Mouse (Mus musculus) midbrain, embryonic 15.5 days (tissue): ENCODE measurements at regions not wholly inside any gene's neighbourhood (a gene's known extent, or its start where the extent isn't known, plus 50 kb on each side); places are given as distances from the start of the nearest gene placed in this dataset.

Source experiments
- ATAC-seq: fragments of 200-750 bp; cut with Nextera tagmentation; replicated peaks from 2 replicates; pipeline ENCODE4 v1.8.0; 2017; ENCODE audit warnings: moderate TSS enrichment
- H3K27ac ChIP-seq: fragments of 300-500 bp; sonication (generic); 2 replicates; pipeline ENCODE4 v1.5.1; 2015; ENCODE audit warnings: mild to moderate bottlenecking, inconsistent platforms
- H3K27me3 ChIP-seq: fragments of 300-500 bp; sonication (generic); replicated peaks from 2 replicates; pipeline ENCODE4 v1.6.1; 2015; ENCODE audit warnings: inconsistent platforms
- H3K36me3 ChIP-seq: fragments of 300-500 bp; sonication (generic); replicated peaks from 2 replicates; pipeline ENCODE4 v1.6.1; 2015; ENCODE audit warnings: inconsistent platforms
- H3K4me1 ChIP-seq: fragments of 300-500 bp; sonication (generic); 2 replicates; pipeline ENCODE4 v1.6.1; 2015; ENCODE audit warnings: inconsistent platforms
- H3K4me2 ChIP-seq: fragments of 300-500 bp; sonication (generic); 2 replicates; pipeline ENCODE4 v1.6.1; 2015; ENCODE audit warnings: inconsistent platforms, mild to moderate bottlenecking, moderate library complexity
- H3K4me3 ChIP-seq: fragments of 300-500 bp; sonication (generic); 2 replicates; pipeline ENCODE4 v1.5.1; 2015; ENCODE audit warnings: mild to moderate bottlenecking, inconsistent platforms
- H3K9ac ChIP-seq: fragments of 300-500 bp; sonication (generic); 2 replicates; pipeline ENCODE4 v1.6.1; 2015; ENCODE audit warnings: mild to moderate bottlenecking, inconsistent platforms
- H3K9me3 ChIP-seq: fragments of 300-500 bp; sonication (generic); 2 replicates; pipeline ENCODE4 v1.6.1; 2016; ENCODE audit warnings: inconsistent platforms
- WGBS: fragments of 180-500 bp; shearing (Covaris S2); methylation state at CpG from one replicate; pipeline ENCODE4 v1.1.7; 2015; ENCODE audit warnings: mixed read lengths; 5-methylcytosine and 5-hydroxymethylcytosine counted together

GRCm38 (mm10) chr6:98104432-98104831 lies 238.1 kb downstream of the Gm765 start:
- WGBS, result 48% methylated on average over 3 of the region's 3 CpGs
- no peak overlapping the region for H3K9ac ChIP-seq
- no peak overlapping the region for H3K4me3 ChIP-seq
- no peaks in the 10 kb centered on the region for H3K36me3 ChIP-seq
- no peaks in the 10 kb centered on the region for H3K9me3 ChIP-seq
- H3K27me3 ChIP-seq, result peaks cover 5% of the 10 kb centered on the region; the same call in 1 of the 2 replicates
- H3K27ac ChIP-seq, result no peak overlapping the region
- ATAC-seq, result no peak
- no peak overlapping the region for H3K4me2 ChIP-seq
- H3K4me1 ChIP-seq, result 0 out of 2 replicates have a peak, but pooled peaks cover 3% of the 10 kb centered on the region

GRCm38 (mm10) chr6:98101023-98101422 lies 241.5 kb downstream of the Gm765 start:
- Histone ChIP-seq H3K9ac (no peak overlapping the region), H3K9me3 (no peaks in the 10 kb centered on the region), H3K4me1 (0 out of 2 replicates have a peak, but pooled peaks cover 3% of the 10 kb centered on the region), H3K27ac (no peak overlapping the region), H3K36me3 (no peaks in the 10 kb centered on the region), H3K27me3 (0 out of 2 replicates have a peak, but pooled peaks cover 5% of the 10 kb centered on the region), H3K4me2 (no peak overlapping the region), H3K4me3 (no peak overlapping the region)
- ATAC-seq, result no peak
- 85% methylated on average over 4 of the region's 4 CpGs for WGBS

GRCm38 (mm10) chr6:98099126-98099525 lies 243.4 kb downstream of the Gm765 start:
- Histone ChIP-seq H3K4me1 (no peaks in the 10 kb centered on the region), H3K9ac (no peak overlapping the region), H3K27ac (no peak overlapping the region), H3K27me3 (0 out of 2 replicates have a peak, but pooled peaks cover 4% of the 10 kb centered on the region), H3K36me3 (no peaks in the 10 kb centered on the region), H3K9me3 (no peaks in the 10 kb centered on the region), H3K4me3 (no peak overlapping the region), H3K4me2 (no peak overlapping the region)
- 91% methylated on average over 9 of the region's 9 CpGs for WGBS
- no peak for ATAC-seq

DNA sequence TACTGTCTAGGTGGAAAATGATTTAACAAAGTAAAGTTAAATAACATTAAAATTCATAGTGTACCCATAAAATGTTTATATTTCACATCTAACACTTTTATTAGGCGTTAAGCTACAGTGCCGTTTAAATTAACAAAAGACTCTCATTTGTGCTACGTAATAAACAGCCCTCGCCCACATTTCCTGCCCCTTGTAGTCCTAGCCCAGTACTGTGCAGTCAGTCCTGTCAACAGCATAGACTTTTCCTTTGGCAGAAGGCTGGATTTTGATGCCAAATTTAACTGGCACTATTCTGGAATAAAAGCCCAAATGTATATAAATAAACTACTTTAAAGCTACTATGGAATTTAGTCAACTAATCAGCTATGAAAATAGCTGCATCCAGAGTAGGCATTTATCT lies 247.3 kb downstream of the Gm765 start:
- Histone ChIP-seq H3K4me1 (no peaks in the 10 kb centered on the region), H3K9ac (no peak overlapping the region), H3K27me3 (no peaks in the 10 kb centered on the region), H3K4me2 (no peak overlapping the region), H3K9me3 (no peaks in the 10 kb centered on the region), H3K27ac (no peak overlapping the region), H3K4me3 (no peak overlapping the region), H3K36me3 (no peaks in the 10 kb centered on the region)
- 86% methylated on average over 4 of the region's 4 CpGs for WGBS
- no peak for ATAC-seq

DNA sequence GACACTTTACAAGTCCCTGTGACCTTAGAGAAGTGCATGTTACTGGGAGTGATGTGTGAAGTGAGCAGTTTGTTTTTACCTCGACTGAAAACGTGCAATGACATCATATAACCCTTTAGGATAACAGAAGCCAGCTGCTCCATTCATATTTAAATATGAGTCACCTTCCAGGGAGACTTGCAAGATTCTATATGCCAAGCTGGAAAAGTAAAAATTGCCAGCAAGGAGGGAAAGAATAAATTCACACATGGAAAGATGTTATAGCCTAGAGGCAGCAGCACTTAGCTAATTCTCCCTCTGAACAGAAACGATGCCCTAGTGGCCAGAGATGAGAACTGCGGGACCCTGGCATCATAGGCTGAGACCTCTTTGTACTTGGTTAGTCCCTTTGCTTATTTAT lies 253.4 kb downstream of the Gm765 start:
- H3K27ac ChIP-seq, result no peak overlapping the region
- no peak overlapping the region for H3K4me2 ChIP-seq
- H3K36me3 ChIP-seq, result no peaks in the 10 kb centered on the region
- no peaks in the 10 kb centered on the region for H3K9me3 ChIP-seq
- H3K4me1 ChIP-seq, result no peaks in the 10 kb centered on the region
- no peaks in the 10 kb centered on the region for H3K27me3 ChIP-seq
- 56% methylated on average over 4 of the region's 4 CpGs for WGBS
- H3K4me3 ChIP-seq, result no peak overlapping the region
- no peak overlapping the region for H3K9ac ChIP-seq
- ATAC-seq, result no peak

- Histone ChIP-seq H3K4me2 (no peak overlapping the region), H3K27me3 (no peaks in the 10 kb centered on the region), H3K9me3 (no peaks in the 10 kb centered on the region), H3K4me1 (peaks cover 11% of the 10 kb centered on the region), H3K9ac (no peak overlapping the region), H3K4me3 (no peak overlapping the region), H3K36me3 (no peaks in the 10 kb centered on the region), H3K27ac (0 out of 2 replicates have a peak overlapping the region, but pooled peaks have one; percentile 34)
- WGBS, result 26% methylated on average over 4 of the region's 4 CpGs
- ATAC-seq, result peak; percentile 60
Observed at GRCm38 (mm10) chr6:98080076-98080475, 262.5 kb downstream of the Gm765 start.
